Mouse (Mus musculus): ENCODE data around the gene Afdn.

DNA sequence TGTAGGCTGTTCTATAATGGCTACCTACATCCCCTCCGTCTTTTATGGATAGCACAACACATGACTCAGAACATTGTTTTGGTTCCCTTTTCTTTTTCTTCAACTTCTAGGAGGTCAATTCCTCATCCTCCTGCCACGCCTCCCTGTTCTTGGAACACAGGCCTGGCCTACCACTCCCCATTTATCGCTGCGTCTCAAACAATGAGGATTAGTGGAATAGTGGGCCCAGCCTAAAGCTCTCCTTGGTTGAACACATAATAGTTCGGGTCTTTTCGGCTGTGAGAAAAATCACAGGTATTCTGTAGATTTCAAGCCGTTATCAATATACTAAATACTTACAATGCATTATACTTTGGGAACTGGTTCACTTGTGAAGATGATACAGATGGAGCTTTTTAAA is 1.8 kb upstream of the Afdn start:
- TF ChIP-seq CTCF (IDR thresholded peaks at IDR 0.05; ENCODE audit: low read depth) (no peak), EP300 (IDR thresholded peaks at IDR 0.05; ENCODE audit: low read depth) (no peak)

All from heart, postnatal 0 days (tissue).